Mouse (Mus musculus) liver, postnatal 0 days (tissue): ENCODE measurements around the gene Slc44a5.

Source experiments
- CTCF ChIP-seq: sonication (generic); IDR thresholded peaks from 2 replicates; pipeline ENCODE4 v1.5.1; 2016; ENCODE audit warnings: antibody characterized with exemption, low read depth
- EP300 ChIP-seq: IDR thresholded peaks from 2 replicates; pipeline ENCODE4 v1.6.1; 2016; ENCODE audit warnings: antibody characterized with exemption, low read depth, mild to moderate bottlenecking

DNA sequence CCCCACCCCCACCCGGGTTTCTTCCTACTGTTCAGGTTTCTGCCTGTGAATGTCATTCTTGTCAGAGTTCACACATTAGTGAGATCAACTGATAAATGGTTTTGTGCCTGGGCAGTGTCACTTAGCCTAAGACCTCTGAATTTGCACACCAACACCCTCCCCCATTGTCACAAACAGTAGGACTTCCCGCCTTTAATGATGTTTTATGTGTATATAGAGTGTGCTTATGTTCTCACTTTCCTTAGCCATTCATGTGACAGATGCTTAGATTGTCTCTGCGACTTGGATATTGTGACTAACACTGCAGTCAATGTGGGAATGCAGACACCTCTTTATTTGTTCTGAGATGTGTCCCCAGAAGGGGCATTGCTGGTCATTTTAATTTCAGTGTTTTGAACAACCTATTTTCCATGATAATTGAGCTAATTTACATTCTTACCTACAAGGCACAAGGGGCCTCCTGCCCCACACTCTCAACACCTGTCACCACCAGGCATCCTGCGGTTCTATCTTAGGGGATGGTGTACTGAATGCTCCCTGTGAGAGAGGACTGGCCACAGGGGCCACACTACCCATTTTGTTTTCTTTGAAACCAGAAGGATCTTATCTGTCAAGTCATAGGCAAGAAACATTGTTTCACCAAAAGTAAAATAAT is 236.7 kb downstream of the Slc44a5 start:
- TF ChIP-seq EP300 (no peak), CTCF (no peak)
